Mouse (Mus musculus): ENCODE measurements at regions not wholly inside any gene's neighbourhood (a gene's known extent, or its start where the extent isn't known, plus 50 kb on each side); places are given as distances from the start of the nearest gene placed in this dataset.
"Not testable (repeated sequence)": the region's sequence is repeated elsewhere in the genome, so short reads cannot be mapped to it uniquely, and the experiment has no call there.

- in situ Hi-C loops (cut with MboI; ENCODE audit: unreplicated experiment in 2 of 2): no loop called here
Observed at GRCm38 (mm10) chr6:143423026-143423425, 256.0 kb downstream of the Etnk1 start.

DNA sequence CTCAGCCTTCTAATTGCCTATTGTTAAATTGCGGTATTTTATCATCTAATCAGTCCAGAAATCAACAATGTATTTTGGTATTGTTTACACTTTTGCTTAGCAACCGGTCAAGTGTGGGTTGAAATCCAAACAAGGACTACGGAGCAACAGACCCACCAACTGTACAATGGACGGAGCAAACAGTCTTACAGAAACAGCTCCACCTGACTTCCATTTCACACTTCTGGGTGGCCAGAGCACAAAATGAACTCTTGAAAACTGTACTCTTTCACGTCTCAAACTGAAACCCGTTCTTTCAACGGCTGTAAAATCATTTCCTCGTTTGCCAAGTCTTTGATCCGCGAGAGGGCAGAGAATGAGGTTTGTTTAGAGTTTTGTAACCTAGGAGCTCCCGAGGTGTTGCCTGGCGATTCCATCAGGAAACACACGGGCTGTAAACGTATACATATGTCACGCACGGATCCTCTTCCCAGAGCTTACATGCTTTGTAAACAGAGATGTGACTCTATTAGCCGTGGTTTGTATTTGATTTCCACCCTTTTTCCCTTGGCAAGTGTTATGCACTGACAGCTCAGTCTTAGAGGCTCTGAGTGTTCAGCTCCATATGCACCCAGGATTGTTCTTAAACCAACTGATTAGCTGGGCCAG, 258.3 kb downstream of the Etnk1 start:
- in situ Hi-C loops (cut with MboI; ENCODE audit: unreplicated experiment in 2 of 2): no loop called here

DNA sequence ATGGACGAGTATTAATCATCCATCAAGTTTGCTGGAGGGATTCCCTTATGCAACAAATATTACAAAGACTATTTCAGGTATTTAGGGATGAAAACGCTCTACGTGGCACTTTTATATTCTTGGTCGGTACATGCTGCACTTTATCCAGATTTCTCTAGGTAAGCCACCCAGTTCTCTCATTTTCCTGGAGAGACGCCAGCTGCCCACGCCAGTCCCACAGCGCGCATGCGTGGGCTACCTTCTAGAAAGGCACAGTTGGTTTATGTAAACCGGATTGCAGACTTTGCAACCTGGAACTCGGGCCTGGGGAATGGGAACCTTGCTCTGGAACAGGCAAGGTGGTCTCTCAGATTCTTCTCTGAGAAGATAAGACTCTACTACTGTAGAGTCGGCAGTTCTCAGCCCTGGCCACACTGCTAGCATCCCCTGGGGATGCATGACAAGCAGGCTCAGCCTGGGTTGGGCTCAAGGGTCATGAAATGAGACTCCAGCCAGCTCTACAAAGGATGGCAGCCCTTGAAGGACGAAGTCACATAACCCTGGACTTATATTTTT, 265.0 kb downstream of the Etnk1 start:
- in situ Hi-C loops (cut with MboI; ENCODE audit: unreplicated experiment in 2 of 2): no loop called here

DNA sequence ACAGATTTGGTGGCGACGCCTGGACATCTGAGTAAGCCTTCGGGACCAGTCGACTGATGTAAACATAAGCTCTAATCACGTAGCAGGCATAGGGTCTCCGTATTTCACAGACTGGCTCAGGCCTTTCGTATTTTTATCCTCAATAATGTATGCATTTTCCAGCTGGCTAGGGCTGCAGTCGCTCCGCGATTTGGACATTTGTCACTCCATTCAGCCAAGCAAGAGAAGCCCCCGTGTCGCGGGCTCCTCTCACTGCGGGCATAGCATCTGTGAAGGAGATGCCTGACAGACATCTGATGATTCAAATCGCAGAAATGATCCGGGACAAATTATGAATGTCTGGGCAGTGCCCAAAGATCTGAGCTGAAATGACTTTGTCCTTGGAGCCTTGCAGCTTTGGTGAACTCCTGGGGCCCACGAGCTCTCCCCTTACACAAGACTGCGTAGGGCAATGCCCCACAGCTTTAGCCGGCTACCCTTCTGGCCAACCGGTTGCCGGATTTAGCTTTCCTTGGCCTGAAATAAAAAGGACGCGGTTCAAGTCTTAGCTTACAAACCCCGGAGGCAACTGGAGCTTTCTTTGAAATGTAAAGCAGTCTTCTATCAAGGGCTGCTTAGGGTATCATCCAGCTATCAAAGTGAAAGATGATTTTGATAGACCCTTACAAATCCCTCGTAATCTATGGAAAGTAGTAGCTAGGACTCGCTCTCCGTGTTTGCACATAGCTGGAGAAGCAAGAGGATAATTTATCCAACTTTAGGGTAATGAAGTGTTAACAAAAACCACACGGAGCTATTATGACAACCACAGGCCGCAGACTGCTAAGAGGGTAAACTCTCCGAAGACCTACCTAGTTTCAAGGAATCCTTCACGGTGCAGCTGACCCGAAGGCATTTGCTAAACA, 270.6 kb downstream of the Etnk1 start:
- in situ Hi-C loops (cut with MboI; ENCODE audit: unreplicated experiment in 2 of 2): no loop called here

- in situ Hi-C loops (cut with MboI; ENCODE audit: unreplicated experiment in 2 of 2): no loop called here
Observed at GRCm38 (mm10) chr6:143438272-143438591, 271.2 kb downstream of the Etnk1 start.

GRCm38 (mm10) chr6:143439484-143439883, 272.5 kb downstream of the Etnk1 start:
- in situ Hi-C loops (cut with MboI; ENCODE audit: unreplicated experiment in 2 of 2): no loop called here

- in situ Hi-C loops (cut with MboI; ENCODE audit: unreplicated experiment in 2 of 2): no loop called here
Observed at GRCm38 (mm10) chr6:143440237-143440950, 273.4 kb downstream of the Etnk1 start.

GRCm38 (mm10) chr6:143442361-143442760, 275.3 kb downstream of the Etnk1 start:
- in situ Hi-C loops (cut with MboI; ENCODE audit: unreplicated experiment in 2 of 2): no loop called here

- in situ Hi-C loops (cut with MboI; ENCODE audit: unreplicated experiment in 2 of 2): no loop called here
Observed at GRCm38 (mm10) chr6:143443446-143443845, 276.4 kb downstream of the Etnk1 start.

DNA sequence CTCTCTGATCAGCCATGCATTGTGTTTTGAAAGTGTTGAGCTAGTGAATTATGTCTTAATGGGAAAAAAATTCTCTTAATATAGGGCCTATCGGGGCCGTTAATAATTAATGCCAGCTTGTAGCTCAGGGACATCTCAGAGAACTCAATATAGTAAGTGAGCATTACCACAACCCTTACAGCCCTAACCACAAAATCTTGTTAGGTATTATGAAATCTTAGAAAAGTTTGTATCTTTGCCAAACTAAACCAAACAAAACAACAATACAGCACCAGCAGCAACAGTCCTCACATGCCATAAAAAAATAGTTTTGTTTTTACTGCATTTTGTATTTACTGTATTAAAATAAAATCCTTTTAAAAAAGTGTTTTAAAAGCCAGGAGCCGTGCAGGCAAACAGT, 277.8 kb downstream of the Etnk1 start:
- in situ Hi-C loops (cut with MboI; ENCODE audit: unreplicated experiment in 2 of 2): no loop called here

DNA sequence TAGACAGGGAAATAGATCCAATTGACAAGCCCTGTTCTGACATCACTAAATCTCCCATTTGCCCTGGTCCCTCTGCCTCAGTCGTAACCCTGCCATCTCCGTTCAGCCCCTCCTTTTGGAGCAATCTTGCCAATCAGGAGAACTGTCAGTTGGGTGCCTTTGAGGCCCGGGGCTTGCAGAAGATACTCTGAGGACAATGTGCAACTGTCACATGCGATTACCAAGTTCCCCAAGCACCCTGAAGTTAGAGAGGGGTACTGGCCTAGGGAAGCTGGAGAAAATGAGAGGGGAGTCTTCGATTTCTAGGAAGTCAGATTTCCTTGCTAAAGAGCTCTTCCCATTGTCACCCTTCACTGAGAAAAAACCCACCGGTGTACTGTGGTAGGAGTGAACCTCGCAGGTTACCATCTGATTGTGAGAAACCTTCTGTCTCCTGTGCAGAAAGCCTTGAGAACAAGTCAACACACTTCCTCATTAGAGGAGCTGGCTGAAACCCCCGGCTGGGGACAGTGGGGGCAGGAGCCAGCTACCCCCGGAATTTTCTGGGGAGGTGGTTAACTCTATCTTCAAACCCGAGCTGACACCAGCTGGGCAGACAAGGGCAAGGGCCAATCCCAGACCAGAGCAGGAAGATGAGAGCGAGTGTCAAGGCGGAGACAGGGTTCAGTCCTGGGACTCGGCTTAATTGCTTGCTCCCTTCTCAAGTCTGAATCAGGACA, 279.0 kb downstream of the Etnk1 start:
- in situ Hi-C loops (cut with MboI; ENCODE audit: unreplicated experiment in 2 of 2): no loop called here

DNA sequence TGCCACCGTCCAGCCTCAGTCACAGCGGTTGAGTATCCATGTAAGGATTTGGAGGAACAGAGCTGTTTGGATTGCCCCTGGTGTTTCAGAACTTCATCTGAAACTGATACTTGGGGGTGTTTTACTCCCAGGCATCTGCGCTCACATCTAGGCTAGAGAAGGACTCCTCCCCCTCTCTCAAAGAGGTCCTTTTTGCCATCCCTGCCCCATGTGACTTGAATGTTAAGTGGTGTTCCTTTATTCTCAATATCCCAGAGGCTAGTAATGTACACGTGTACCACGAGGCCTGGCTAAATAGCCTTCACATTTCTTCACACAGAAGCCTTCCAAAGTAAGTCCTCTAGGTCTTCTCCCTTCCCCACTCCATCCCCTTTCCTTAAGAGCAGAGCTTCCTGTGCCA, 280.0 kb downstream of the Etnk1 start:
- in situ Hi-C loops (cut with MboI; ENCODE audit: unreplicated experiment in 2 of 2): no loop called here

DNA sequence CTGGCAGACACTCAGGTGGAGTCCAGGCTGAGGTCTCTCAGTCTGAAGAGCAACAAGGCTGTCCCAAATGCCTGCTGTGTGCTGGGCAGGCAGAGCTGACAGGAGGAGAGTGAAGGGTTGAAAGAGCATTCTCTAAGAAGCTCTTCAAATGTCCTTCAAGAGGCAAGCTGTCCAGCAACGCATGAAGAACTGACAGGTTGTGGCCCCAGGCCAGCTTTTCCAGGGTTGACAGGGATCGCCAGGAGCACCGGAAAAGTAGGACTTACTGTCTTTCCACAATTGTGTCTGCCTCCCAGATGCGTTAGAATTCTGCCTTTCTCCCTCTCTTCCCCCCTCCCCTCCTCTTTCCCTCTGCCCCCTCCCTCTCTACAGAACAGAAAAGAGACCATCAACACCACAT, 282.1 kb downstream of the Etnk1 start:
- in situ Hi-C loops (cut with MboI; ENCODE audit: unreplicated experiment in 2 of 2): no loop called here

GRCm38 (mm10) chr6:143451869-143452268, 284.8 kb downstream of the Etnk1 start:
- in situ Hi-C loops (cut with MboI; ENCODE audit: unreplicated experiment in 2 of 2): no loop called here

DNA sequence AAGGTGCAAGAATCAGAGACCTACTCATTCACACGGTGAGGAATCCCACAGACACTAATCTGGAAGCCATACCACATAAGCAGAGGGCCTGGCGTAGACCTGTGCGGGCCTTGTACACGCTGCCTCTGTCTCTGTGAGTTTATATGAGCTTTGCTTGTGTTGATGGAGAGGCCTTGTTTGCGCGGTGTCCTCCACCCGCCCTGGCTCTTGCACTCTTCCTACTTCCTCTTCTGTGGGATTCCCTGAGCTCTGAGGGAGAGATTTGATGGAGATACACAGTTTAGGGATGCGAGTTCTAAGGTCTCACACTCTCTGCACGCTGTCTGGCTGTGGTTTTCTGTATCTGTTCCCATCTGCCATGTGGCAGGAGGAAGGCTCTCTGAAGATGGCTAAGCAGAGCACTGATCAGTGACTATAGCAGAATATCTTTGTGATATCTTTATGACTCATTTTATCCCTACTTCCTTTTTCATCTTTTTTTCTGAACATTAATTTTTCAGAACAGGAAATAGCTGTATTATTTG, 287.7 kb downstream of the Etnk1 start:
- in situ Hi-C loops (cut with MboI; ENCODE audit: unreplicated experiment in 2 of 2): no loop called here

DNA sequence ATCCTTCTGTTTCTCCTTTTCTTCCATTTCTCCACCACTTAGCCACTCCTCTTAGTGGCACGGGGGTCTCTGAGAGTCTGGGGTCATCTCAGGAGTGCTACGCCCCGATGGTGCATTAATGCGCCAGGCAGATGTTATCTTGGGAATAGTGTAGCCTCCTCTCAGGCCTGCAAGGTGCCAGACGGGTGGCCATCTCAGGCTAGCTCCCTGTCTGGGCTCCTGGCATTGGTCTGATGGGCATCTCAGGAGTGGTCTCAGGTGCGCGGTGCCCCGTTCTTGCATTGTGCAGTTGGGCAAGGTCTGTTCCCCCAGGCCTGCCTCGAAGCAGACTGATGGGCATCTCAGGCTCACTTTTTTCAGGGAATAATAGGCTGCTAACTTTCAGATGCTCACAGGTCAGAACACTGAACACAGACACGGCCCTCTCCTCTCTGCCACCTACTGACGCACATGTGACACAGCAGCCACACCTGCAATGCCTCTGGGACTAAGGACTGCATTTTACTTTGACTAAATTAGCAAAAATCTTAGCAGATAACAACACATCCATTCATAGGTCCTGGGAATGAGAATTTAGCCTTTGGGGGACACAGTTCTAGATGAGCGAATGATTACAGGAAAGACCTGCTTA, 298.0 kb downstream of the Etnk1 start:
- in situ Hi-C loops (cut with MboI; ENCODE audit: unreplicated experiment in 2 of 2): no loop called here

GRCm38 (mm10) chr6:143472676-143473075, 305.7 kb downstream of the Etnk1 start:
- in situ Hi-C loops (cut with MboI; ENCODE audit: unreplicated experiment in 2 of 2): not testable (repeated sequence)

DNA sequence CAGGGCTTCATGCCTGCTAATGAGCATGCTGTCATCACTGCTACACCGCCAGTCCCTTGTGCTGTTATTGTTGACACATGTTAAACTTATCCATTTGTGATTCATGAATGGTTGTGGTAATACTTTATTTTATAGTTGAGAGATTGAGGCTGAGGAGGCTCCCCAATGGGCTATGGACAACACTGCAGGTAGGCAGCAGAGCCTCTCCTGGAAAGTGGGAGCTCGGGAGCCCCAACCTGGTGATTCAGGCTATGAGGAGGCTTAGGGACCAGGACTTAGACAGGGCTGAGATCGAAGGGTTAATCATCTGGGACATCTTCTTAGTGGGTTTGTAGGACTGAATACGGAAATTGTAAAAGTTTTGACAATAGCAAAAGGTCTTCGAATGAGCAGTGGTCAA, 307.4 kb downstream of the Etnk1 start:
- in situ Hi-C loops (cut with MboI; ENCODE audit: unreplicated experiment in 2 of 2): no loop called here

DNA sequence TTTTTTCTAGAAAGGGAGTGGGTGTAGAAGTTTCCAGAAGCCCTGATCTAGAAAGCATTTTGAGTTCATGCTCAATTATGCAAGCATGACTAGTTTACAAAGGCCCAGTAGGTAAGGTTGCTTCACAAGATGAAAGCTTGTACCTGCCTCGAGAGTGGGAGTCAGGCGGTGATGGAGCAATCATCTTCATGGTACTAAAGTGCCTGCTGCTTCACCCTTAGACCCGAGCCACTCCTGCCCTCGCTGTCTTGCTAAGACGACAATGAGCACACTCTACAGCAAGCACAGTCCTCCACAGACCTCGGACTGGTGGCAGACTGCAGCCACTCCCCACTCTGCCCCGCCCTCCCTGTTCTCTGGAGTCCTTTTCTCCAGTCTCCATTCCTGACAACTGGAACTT, 308.3 kb downstream of the Etnk1 start:
- in situ Hi-C loops (cut with MboI; ENCODE audit: unreplicated experiment in 2 of 2): no loop called here

- in situ Hi-C loops (cut with MboI; ENCODE audit: unreplicated experiment in 2 of 2): no loop called here
Observed at GRCm38 (mm10) chr6:143477396-143477795, 310.4 kb downstream of the Etnk1 start.
